Mouse (Mus musculus): ENCODE data around the gene Cc2d2b.

GRCm38 (mm10) chr19:40821306-40821825 is 72.8 kb downstream of the Cc2d2b start:
- TF ChIP-seq CTCF (IDR thresholded peaks at IDR 0.05; ENCODE audit: low read depth, low read length) (no peak), GATA1 (IDR thresholded peaks at IDR 0.05; ENCODE audit: borderline replicate concordance, low read length) (no peak)

All from G1E (cell line).